Mouse (Mus musculus): ENCODE results near the gene Hyal3.
"Not testable (repeated sequence)": the region's sequence is repeated elsewhere in the genome, so short reads cannot be mapped to it uniquely, and the experiment has no call there.

Gene Hyal3

DNA sequence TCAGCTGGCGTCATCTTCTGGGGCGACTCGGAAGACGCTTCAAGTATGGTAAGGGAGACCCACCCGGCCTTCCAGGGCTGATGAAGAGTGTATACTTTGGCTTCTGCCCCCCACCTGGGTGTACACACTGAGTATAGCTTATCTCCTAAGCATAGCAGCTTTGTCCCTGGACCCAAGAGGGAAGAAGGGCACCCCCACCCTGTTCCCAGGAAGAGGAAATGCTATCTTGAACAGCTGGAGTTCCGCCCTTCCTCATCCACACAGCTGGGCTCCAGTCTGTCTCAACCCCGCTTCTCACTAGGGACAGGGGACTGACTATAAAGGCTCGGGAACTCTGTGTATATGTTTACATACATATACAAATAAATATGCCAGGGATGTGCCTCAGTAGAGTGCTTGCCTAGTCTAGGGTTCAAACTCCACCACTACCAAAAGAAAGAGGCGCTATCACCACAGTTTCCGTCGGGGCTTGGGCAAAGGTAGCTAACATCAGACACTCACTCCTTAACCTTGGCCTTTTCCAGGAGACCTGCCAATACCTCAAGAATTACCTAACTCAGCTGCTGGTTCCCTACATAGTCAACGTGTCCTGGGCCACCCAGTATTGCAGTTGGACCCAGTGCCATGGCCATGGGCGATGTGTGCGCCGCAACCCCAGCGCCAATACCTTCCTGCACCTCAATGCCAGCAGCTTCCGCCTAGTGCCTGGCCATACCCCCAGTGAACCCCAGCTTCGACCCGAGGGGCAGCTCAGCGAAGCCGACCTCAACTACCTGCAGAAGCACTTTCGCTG is 8.9 kb upstream of the Hyal3 start:
- no peak for DNase-seq (ENCODE audit: low spot score in 2 of 2)

DNA sequence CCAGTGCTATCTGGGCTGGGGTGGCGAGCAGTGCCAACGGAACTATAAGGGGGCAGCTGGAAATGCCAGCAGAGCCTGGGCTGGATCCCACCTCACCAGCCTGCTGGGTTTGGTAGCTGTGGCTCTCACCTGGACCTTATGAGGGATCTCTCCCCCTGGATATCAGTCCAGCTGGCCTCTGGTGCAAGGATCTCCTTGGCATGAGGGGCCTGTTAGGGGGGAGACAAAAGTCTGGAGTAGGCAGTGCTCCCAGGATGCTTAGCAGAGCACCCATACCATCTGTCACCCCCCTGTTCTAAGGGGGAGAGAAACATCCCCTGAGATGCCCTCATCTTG is 8.3 kb upstream of the Hyal3 start:
- DNase-seq (ENCODE audit: low spot score in 2 of 2), result no peak

DNA sequence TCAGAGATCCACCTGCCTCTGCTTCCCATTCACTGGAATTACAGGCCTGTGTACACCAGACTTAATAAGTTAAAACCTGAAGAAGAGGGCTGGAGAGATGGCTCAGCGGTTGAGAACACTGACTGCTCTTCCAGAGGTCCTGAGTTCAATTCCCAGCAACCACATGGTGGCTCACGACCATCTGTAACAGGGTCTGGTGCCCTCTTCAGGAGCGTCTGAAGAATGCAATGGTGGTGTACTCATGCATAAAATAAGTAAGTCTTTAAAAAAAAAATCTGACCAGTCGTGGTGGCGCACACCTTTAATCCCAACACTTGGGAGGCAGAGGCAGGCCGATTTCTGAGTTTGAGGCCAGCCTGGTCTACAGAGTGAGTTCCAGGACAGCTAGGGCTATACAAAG is 6.8 kb upstream of the Hyal3 start:
- DNase-seq (ENCODE audit: low spot score in 2 of 2), result not testable (repeated sequence)

DNA sequence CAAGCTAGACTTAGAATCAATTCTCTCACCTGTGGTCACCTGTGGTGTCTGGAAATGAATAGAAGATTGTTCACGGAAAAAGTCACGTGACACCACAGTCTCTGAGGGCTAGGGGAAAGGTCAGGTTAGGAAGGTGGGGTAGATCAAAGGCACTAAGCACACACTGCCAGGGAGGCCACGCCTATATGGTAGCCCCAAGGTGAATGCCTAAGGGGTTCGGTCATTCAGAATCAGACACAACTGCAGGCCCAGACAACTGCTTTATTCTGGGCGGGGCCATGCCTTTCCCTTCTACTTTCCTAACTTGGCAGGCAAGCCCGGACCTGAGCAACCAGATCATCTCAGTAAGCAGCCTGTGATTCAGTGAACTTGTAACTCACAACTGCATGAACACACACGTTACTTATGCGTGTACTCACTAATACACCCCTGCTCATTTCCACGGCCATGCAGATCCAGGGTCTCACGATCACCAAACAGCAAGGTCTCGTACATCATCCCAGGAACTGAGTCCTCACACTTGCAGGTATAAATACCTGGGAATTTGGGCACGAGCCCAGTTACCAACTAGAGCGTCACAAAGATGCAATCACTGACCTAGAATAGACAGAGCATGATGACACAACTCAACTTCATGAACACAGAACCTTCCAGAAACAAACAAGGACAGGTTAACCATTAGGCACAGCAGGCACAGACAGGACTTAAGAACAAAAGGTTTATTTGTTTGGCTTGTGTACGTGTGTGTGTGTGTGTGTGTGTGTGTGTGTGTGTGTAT is 4.8 kb upstream of the Hyal3 start:
- DNase-seq (ENCODE audit: low spot score in 2 of 2), result no peak

DNA sequence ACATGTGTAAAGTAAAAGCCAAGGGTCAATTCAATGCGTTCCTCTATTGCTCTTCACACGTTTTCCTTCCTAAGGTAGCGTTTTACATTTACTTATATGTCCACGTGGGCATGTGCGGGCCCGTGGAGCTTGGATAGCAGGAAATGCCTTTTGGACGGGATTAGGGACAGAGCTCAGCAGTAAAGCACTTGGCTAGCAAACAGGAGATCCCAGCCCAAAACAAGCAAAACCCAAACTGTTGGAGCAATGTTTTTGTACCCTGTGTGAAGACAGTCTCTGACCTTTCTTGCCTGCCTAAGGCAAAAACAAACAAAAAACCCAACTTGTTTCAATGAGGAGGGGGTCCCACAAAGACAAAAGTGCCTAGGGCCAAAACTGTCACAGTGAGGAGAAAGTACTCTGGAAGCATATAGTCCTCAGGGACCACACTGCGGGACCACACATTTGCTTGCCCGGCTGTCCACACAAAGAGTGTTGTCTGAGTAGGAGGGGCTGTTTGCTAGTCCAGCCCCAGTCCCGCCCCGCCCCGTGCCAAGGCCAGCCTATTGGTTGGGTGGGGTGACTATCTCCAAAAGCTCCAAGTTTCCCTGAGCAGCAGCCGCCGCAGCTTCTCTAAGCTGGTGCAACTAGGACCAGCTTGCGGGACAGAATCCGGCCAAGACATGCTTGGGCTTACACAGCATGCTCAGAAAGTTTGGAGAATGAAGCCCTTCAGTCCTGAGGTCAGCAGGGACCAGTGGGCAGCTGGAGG is 4.1 kb upstream of the Hyal3 start, which contains the start of gene Hyal1:
Hyal1 (plus strand) TSS at position 571 of the 751 bp plus-strand sequence.
- DNase-seq (ENCODE audit: low spot score in 2 of 2), result no peak

DNA sequence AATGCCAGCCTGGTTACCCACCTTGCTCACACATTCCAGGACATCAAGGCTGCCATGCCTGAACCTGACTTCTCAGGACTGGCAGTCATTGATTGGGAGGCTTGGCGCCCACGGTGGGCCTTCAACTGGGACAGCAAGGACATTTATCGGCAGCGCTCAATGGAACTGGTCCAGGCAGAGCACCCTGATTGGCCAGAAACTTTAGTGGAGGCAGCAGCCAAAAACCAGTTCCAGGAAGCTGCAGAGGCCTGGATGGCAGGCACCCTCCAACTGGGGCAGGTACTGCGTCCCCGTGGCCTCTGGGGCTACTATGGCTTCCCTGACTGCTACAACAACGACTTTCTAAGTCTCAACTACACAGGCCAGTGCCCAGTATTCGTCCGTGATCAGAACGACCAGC is 2.7 kb upstream of the Hyal3 start:
- DNase-seq (ENCODE audit: low spot score in 2 of 2), result no peak

DNA sequence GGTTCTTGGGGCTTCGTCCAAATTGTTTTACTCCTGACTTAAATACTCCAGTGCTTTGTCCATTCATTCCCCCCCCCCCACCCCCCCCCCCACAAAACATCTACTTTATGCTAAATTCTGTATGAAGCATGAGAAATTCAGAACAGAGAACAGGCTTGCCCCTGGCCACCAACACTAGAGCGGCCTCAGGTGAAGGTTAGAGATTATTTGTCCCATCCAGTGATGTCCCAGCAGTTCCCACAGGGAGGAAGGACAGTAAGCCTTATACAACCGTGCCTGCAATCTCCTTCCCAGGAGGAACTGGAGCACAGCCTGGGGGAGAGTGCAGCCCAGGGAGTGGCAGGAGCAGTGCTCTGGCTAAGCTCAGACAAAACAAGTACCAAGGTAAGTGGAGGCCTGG is 2.0 kb upstream of the Hyal3 start, which contains the start of gene Naa80:
Naa80 (plus strand) TSS at position 301 of the 400 bp plus-strand sequence.
- DNase-seq (ENCODE audit: low spot score in 2 of 2), result no peak

DNA sequence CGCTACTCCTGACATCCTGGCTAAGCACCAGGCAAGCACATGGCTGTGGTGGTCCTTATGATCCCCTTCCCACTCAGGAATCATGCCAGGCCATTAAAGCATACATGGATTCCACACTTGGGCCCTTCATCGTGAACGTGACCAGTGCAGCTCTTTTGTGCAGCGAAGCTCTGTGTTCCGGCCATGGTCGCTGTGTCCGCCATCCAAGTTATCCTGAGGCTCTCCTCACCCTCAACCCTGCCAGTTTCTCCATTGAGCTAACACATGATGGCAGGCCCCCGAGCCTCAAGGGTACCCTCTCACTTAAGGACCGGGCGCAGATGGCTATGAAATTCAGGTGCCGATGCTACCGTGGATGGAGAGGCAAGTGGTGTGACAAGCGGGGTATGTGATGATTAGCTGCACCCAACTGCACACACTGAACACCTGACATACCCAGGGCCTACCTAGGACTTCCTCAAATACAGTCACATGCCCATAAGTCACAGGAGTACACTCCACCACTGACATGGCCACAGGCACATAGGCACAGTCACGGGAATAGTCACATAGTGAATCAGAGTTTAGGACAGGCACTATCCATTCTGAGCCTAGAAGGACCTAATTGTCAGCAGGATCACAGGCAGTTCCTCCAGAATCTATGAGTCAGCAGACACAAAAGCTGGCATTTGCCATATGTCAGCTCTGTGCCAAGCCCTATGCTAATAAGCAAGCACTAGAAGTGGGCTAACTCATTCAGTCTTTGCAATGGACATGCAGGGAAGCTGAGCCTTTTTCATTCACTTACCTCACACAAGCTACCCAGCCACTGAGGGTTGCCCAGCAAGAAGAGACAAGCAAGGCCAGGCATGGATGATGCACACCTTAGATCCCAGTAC is 1.4 kb upstream of the Hyal3 start:
- DNase-seq (ENCODE audit: low spot score in 2 of 2), result peak in 1 of 2 experiments; percentile 47

DNA sequence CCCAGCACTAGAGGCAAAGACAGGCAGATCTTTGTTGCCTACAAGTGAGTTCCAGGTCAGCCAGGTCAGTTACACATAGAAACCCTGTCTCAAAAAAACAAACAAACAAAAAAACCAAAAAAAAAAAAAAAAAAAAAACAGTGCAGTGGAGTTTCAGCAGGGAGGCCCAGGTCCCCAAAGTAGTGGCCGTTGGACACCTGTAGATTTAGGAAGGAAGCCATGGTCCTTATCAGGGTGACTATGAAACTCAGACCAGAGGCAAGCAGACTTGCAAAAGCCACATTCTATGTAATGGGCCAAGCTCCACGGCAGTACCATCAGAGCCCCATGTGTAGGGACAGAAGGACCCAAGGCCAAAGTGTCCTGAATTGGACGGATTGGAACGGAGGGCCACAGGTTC is 966 bp downstream of the Hyal3 start:
- no peak for DNase-seq (ENCODE audit: low spot score in 2 of 2)

DNA sequence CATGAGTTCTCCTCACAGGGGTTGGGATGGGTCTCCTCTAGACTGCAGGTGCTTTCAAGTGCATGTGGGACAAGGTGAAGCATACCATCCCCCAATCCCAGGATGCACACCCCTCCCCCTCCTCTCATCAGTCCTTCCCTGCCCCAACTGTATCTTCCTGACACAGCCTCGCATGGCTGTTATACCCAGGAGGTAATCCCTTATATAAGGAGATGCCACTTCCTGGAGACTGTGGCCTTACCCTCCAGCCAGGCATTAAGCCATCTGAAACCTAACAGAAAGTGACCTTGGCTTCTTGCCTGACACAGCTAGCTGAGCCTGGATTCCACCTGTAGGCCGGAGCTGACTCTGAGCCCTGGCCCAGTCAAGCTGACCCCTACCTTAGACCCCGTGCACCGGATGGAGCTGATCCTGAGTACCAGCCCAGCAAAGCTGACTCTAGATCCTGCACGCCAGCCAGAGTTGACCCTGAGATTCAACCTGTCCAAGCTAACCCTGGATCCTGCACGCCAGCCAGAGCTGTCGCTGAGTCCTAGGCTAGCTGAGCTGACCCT is 2.0 kb downstream of the Hyal3 start:
- no peak for DNase-seq (ENCODE audit: low spot score in 2 of 2)

DNA sequence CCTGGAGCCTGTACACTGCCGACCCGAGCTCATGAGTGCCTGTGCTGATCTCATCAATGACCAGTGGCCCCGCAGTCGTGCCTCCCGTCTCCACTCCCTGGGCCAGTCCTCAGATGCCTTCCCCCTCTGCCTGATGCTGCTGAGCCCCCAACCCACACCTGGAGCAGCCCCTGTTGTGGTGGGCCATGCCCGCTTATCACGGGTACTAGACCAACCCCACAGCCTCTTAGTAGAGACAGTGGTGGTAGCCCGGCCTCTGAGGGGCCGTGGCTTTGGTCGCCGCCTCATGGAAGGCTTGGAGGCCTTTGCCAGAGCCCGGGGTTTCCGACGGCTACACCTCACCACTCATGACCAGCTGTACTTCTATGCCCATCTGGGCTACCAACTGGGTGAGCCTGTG is 2.6 kb downstream of the Hyal3 start:
- DNase-seq (ENCODE audit: low spot score in 2 of 2), result no peak

DNA sequence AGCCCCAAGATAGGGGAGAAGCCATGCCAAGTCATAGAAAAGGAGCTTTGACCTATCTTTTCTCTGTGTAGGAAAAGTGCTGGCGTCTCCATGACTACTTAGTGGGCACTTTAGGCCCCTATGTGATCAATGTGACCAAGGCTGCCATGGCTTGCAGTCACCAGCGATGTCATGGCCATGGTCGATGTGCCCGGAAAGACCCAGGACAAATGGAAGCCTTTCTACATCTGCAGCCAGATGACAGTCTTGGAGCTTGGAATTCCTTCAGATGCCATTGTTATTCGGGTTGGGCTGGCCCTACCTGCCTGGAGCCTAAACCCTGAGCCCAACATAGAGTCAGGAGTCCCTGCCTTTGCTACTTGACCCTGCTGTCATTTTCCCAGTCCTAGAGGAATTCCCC is 5.9 kb downstream of the Hyal3 start:
- DNase-seq (ENCODE audit: low spot score in 2 of 2), result no peak

DNA sequence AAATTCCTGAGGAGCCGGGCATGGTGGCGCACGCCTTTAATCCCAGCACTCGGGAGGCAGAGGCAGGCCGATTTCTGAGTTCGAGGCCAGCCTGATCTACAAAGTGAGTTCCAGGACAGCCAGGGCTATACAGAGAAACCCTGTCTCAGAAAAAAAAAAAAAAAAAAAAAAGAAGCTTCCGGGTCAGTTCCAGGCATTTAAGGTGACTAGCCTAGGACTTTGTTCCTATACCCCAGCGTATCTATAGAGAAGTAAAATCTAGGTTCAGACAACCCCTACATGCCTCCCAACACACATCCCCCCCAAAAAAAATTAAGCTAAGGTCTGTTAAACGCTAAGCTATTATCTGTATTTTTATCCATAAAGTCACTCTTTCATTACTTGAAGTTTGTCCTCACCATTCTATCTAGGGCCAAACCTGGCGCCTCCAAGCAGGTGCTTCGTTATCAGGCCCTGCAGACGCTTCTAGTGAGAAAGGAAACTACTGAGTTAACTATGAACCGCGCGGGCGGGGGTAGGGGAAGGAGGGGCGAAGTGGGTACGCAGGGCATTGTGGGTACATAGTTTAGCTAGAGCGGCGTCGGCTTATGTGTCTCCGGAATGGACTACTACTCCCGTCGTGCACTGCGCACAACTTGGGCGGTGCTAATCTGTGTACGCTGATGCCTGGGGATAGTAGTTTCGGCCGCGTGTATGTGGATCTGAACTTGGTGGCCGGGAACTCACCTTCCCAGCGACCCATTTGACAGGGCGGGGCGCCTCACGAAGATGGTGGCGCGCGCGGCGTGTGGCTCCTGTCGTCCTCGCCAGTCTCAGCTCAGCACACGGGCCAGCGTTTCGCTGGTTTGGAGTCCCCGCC is 6.6 kb downstream of the Hyal3 start, which contains the start of gene Ifrd2:
Ifrd2 (plus strand) TSS at position 669 of the 859 bp plus-strand sequence.
- DNase-seq (ENCODE audit: low spot score in 2 of 2), result peak; percentile 97 to 98

DNA sequence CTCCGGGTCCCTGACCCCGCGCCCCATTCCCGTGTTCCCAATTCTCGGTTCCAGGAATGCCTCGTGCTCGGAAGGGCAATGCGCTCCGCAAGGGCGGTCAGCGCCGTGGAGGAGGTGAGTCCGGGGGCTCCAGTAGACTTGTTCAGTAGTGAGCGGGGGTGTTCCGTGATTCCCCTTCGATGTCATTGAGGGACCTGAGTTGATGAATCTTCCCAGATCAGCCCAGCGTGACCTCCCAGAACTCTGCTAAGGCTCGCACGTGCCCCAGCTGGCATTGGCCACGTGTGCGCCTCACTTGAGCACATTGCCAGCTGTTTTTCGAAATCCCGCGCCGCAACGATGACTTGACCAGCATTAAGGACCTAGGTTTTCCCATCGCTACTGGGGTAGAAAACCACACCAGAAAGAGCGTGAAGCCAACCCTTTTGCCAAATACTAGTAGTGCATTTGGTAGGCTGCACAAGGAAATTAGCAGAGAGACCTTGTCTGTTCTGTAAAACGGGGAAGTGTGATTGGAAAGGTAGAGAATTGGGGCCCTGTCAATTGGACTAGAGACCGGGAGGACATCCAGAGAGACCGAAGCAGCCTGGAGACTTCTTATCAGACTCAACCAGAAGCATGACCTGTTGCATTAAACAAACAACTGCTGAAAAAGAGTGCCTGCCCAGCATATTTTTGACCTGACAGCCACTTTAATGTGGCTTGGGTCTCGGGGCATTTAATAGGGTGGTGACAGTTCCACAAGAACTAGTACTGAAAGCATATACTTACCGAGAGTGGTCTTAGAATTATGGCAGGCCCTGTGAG is 7.4 kb downstream of the Hyal3 start:
- DNase-seq (ENCODE audit: low spot score in 2 of 2), result no peak

DNA sequence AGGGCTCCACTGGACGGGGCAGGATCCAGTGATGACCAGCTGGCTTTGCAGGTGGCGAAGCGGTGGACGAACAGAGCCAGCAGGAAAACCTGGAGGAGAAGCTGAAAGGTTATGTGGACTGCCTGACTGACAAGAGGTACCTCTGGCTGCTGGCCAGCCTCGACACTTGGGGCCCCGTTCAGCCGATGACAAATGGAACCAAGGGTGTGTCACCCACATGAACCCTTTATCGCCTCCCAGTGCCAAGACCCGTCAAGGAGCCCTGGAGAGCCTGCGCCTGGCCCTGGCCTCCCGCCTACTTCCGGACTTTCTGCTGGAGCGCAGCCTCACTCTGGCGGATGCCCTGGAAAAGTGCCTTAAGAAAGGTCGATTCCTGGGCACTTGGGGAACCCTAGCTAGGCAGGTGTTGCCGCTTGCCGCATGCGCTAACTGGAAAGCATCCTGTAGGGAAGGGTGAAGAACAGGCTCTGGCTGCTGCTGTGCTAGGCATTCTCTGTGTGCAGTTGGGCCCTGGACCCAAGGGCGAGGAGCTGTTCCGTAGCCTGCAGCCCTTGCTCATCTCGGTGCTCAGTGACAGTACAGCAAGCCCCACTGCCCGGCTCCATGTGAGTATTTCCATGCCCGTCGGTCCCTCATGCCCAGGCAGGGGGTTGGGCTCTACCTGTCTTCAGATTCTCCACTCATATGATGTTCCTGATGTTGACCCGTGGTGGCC is 9.6 kb downstream of the Hyal3 start:
- no peak for DNase-seq (ENCODE audit: low spot score in 2 of 2)

DNA sequence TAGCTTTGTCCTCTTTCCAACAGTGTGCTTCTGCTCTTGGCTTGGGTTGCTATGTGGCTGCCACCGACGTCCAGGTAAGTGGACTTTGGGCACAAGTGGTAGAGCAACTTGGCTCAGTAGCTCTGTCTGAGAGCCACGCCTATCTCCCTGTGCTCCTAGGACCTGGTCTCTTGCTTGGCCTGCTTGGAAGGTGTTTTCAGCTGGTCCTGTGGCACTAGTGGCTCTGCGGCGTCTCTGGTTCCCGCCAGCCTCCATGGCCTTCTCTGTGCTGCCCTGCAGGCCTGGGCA is 10.1 kb downstream of the Hyal3 start:
- no peak for DNase-seq (ENCODE audit: low spot score in 2 of 2)

DNA sequence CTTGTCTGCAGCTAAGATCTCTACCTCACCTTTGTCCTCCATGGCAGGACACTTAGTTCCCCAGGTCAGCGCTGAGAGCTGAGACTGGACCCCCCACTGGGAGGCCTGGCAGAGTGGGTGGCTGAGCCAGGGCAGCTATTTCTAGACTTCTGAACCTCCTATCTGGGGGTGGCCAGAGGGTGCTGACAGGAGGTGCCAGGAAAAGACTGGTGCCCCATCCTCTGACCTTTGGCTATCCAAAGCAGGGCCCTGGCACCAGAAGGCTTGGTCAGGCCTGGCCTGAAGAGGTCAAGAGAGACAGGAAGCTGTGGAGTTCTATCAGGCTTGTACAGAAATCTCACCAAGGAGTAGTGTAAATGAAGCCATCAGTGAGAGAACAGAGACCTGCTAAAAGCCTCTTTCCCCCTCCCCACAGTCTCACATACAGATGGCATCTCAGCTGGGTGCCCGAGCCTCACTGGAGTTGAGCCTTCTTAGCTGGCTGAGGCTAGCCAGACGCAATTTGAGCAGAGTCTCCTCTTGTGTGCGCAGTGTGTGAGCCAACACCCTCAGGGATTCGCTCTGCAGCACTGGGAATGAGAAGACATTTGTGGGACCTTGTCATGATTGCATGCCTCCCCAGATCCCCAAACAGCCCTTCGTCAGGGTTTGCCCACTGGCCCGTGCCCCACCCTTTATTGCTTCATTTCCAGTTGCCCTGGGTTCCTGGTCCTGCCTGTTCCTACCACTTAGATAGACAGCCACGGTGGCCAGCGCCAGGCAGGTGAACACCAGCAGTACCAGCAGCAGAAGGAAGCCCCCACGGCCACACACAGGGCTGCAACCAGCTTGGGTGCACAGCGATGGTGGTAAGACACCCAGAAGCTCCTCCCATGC is 12.7 kb downstream of the Hyal3 start:
- no peak for DNase-seq (ENCODE audit: low spot score in 2 of 2)

Measured in natural killer cell, adult 2 months (primary cell).